Mouse (Mus musculus) heart, adult 2 months (tissue): ENCODE data around the gene Npas1. TPM values are rescaled to one million over a fixed set of nuclear protein-coding genes. Genes with fewer than 3 reads are reported as not detected.

Experiments
- DNase-seq, 2 experiments: peaks; one replicate each; pipeline ENCODE4 v3.0.0; 2021
- H3K27ac ChIP-seq: fragments of 200-600 bp; 2 replicates; pipeline ENCODE4 v1.8.1; 2022
- H3K27me3 ChIP-seq: fragments of 200-500 bp; 2 replicates; pipeline ENCODE4 v1.6.1; 2012; ENCODE audit warnings: mild to moderate bottlenecking, low read length, inconsistent platforms, mixed read lengths; ENCODE audit not compliant: control insufficient read depth, insufficient read depth
- H3K36me3 ChIP-seq: fragments of 200-500 bp; 2 replicates; pipeline ENCODE4 v1.6.1; 2012; ENCODE audit warnings: low read length, inconsistent platforms; ENCODE audit not compliant: control insufficient read depth, insufficient read depth
- H3K4me1 ChIP-seq: fragments of 200-500 bp; 2 replicates; pipeline ENCODE4 v1.6.1; 2011; ENCODE audit warnings: low read length; ENCODE audit not compliant: control insufficient read depth, insufficient read depth
- H3K4me3 ChIP-seq: fragments of 200-600 bp; 2 replicates; pipeline ENCODE4 v1.8.1; 2022
- H3K79me2 ChIP-seq: fragments of 200-500 bp; replicated peaks from 2 replicates; pipeline ENCODE4 v1.6.1; 2012; ENCODE audit warnings: mild to moderate bottlenecking, inconsistent platforms, low read length, moderate library complexity, mixed read lengths; ENCODE audit not compliant: control insufficient read depth, insufficient read depth
- H3K9ac ChIP-seq: fragments of 200-500 bp; 2 replicates; pipeline ENCODE4 v1.6.1; 2012; ENCODE audit warnings: low read depth, mild to moderate bottlenecking, control low read depth, inconsistent platforms, low read length, mixed read lengths
- CTCF ChIP-seq: fragments of 200-600 bp; IDR thresholded peaks from 2 replicates; pipeline ENCODE4 v1.8.1; 2022; ENCODE audit warnings: antibody characterized with exemption, mild to moderate bottlenecking, moderate library complexity
- EP300 ChIP-seq: fragments of 200-500 bp; IDR thresholded peaks from 2 replicates; pipeline ENCODE4 v1.6.1; 2011; ENCODE audit warnings: low read depth, low read length, control low read depth; ENCODE audit not compliant: insufficient read depth
- POLR2A ChIP-seq: fragments of 200-500 bp; IDR thresholded peaks from 2 replicates; pipeline ENCODE4 v1.6.1; 2011; ENCODE audit warnings: mild to moderate bottlenecking, low read depth, low read length, control low read depth; ENCODE audit not compliant: insufficient read depth
- WGBS: fragments of 180-500 bp; shearing (Covaris S2); methylation state at CpG from one replicate; pipeline ENCODE4 v1.1.7; 2018; 5-methylcytosine and 5-hydroxymethylcytosine counted together
- intact Hi-C: fragments of 180-260 bp; cut with DNase I; formaldehyde crosslinking; loops from one replicate; pipeline ENCODE4 v1.15.1; 2025
- polyA plus RNA-seq: library from polyadenylated mRNA; depleted of rRNA; stranded (reverse); fragments of >200 nt; gene quantifications from 2 replicates; pipeline ENCODE4 v1.2.3, GENCODE M21; 2012; rRNA removed
- total RNA-seq, 2 experiments: library from RNA; stranded (reverse); gene quantifications; 2 replicates each; pipeline ENCODE4 v1.2.3; 2021

Npas1 gene
- total and polyA plus RNA-seq, 3 experiments: not detected

- TF ChIP-seq CTCF: no peak
- H3K79me2 ChIP-seq: peaks cover 3% of the 10 kb centered on the region; the same call in 1 of the 2 replicates
- DNase-seq: peak in 1 of 2 experiments; percentile 14
- intact Hi-C loops: no loop called here
- 65% methylated on average over 3 of the region's 3 CpGs for WGBS
- H3K4me3 ChIP-seq: no peak overlapping the region
- H3K27me3 ChIP-seq: no peaks in the 10 kb centered on the region
- peaks cover 9% of the 10 kb centered on the region for H3K4me1 ChIP-seq
- peaks cover 8% of the 10 kb centered on the region; the same call in 1 of the 2 replicates for H3K36me3 ChIP-seq
- no peak overlapping the region for H3K27ac ChIP-seq
- no peak overlapping the region for H3K9ac ChIP-seq
Observed at GRCm38 (mm10) chr7:16415426-16415825, 62.1 kb downstream of the Npas1 start.

- TF ChIP-seq POLR2A (no peak), CTCF (no peak), EP300 (no peak)
- Histone ChIP-seq H3K4me1 (peaks cover 9% of the 10 kb centered on the region), H3K36me3 (peaks cover 6% of the 10 kb centered on the region; the same call in 1 of the 2 replicates), H3K27ac (no peak overlapping the region), H3K9ac (no peak overlapping the region), H3K27me3 (no peaks in the 10 kb centered on the region), H3K79me2 (peaks cover 3% of the 10 kb centered on the region; the same call in 1 of the 2 replicates), H3K4me3 (no peak overlapping the region)
- 73% methylated on average over 2 of the region's 2 CpGs for WGBS
- intact Hi-C loops: no loop called here
- DNase-seq: no peak
Observed at GRCm38 (mm10) chr7:16412930-16413329, 64.6 kb downstream of the Npas1 start.

GRCm38 (mm10) chr7:16412220-16412896 is 65.2 kb downstream of the Npas1 start:
- Histone ChIP-seq H3K27me3 (no peaks in the 10 kb centered on the region), H3K4me1 (peaks cover 9% of the 10 kb centered on the region), H3K4me3 (no peak overlapping the region), H3K36me3 (peaks cover 2% of the 10 kb centered on the region; the same call in 1 of the 2 replicates), H3K27ac (no peak overlapping the region), H3K79me2 (peaks cover 3% of the 10 kb centered on the region; the same call in 1 of the 2 replicates), H3K9ac (no peak overlapping the region)
- 82% methylated on average over 8 of the region's 8 CpGs for whole genome bisulfite sequencing
- TF ChIP-seq EP300 (no peak), CTCF (no peak), POLR2A (no peak)
- intact Hi-C loops: no loop called here
- no peak for DNase-seq

GRCm38 (mm10) chr7:16411100-16411499 is 66.4 kb downstream of the Npas1 start:
- Histone ChIP-seq H3K4me3 (no peak overlapping the region), H3K27ac (no peak overlapping the region), H3K36me3 (peaks cover 3% of the 10 kb centered on the region; the same call in 1 of the 2 replicates), H3K79me2 (peaks cover 3% of the 10 kb centered on the region; the same call in 1 of the 2 replicates), H3K9ac (no peak overlapping the region), H3K4me1 (peaks cover 5% of the 10 kb centered on the region), H3K27me3 (no peaks in the 10 kb centered on the region)
- DNase-seq: no peak
- 84% methylated on average over 5 of the region's 5 CpGs for WGBS
- TF ChIP-seq CTCF (no peak), POLR2A (no peak), EP300 (no peak)
- intact Hi-C loops: no loop called here

- H3K27ac ChIP-seq: peak overlapping the region; percentile 100; the same call in 1 of the 2 replicates
- H3K4me3 ChIP-seq: no peak overlapping the region
- no peak for DNase-seq
- H3K36me3 ChIP-seq: peaks cover 19% of the 10 kb centered on the region
- H3K9ac ChIP-seq: no peak overlapping the region
- H3K79me2 ChIP-seq: peaks cover 3% of the 10 kb centered on the region; the same call in 1 of the 2 replicates
- no peaks in the 10 kb centered on the region for H3K27me3 ChIP-seq
- peaks cover 25% of the 10 kb centered on the region for H3K4me1 ChIP-seq
- intact Hi-C loops: loop anchor here (10.0 kb wide), 1 partner anchor 648 kb away; no protein-coding TSS in a partner anchor
- no peak for TF ChIP-seq EP300
- TF ChIP-seq CTCF: no peak
- no peak for TF ChIP-seq POLR2A
- 87% methylated on average over 3 of the region's 3 CpGs for WGBS
Observed at GRCm38 (mm10) chr7:16406978-16407377, 70.5 kb downstream of the Npas1 start.

Other genes starting within 250 kb of the Npas1 start
- gene C5ar2, start 233.6 kb downstream of the Npas1 start, total RNA-seq: 1 to 10 TPM; 1.4 to 1.6 TPM
- gene C5ar2, start 233.6 kb downstream of the Npas1 start, polyA plus RNA-seq: 1.1 and 1.3 TPM in 2 replicates
- 1 to 10 TPM; 7.9 to 8.1 TPM for gene C5ar1, start 218.2 kb downstream of the Npas1 start, total RNA-seq
- gene C5ar1, start 218.2 kb downstream of the Npas1 start, polyA plus RNA-seq: 10.0 TPM in 2 replicates
- gene Inafm1, start 204.1 kb downstream of the Npas1 start, total RNA-seq: 10 to 100 TPM; 15.4 to 17.4 TPM
- 12.8 and 16.3 TPM in 2 replicates for gene Inafm1, start 204.1 kb downstream of the Npas1 start, polyA plus RNA-seq
- gene Ccdc9, start 190.9 kb downstream of the Npas1 start, total RNA-seq: 10 to 100 TPM; 33.1 to 46.7 TPM
- gene Ccdc9, start 190.9 kb downstream of the Npas1 start, polyA plus RNA-seq: 21.8 and 22.1 TPM in 2 replicates
- 1 to 10 TPM; 2.1 to 3.2 TPM for gene Bbc3, start 169.3 kb downstream of the Npas1 start, total RNA-seq
- 2.4 and 3.3 TPM in 2 replicates for gene Bbc3, start 169.3 kb downstream of the Npas1 start, polyA plus RNA-seq
- 10 to 100 TPM; 33.0 to 36.1 TPM for gene Sae1, start 89.9 kb downstream of the Npas1 start, total RNA-seq
- gene Sae1, start 89.9 kb downstream of the Npas1 start, polyA plus RNA-seq: 23.4 and 45.3 TPM in 2 replicates
- 10 to 100 TPM; 27.7 to 32.4 TPM for gene Zc3h4, start 76.8 kb downstream of the Npas1 start, total RNA-seq
- 17.7 and 17.8 TPM in 2 replicates for gene Zc3h4, start 76.8 kb downstream of the Npas1 start, polyA plus RNA-seq
- gene Tmem160, start 24.9 kb downstream of the Npas1 start, total RNA-seq: 10 to 100 TPM; 82.9 to 88.2 TPM
- gene Tmem160, start 24.9 kb downstream of the Npas1 start, polyA plus RNA-seq: 109 and 140 TPM in 2 replicates
- 10 to 100 TPM; 32.5 to 33.8 TPM for gene Arhgap35, start 137.3 kb upstream of the Npas1 start, total RNA-seq
- gene Arhgap35, start 137.3 kb upstream of the Npas1 start, polyA plus RNA-seq: 15.6 and 22.9 TPM in 2 replicates
- not detected for gene Ceacam15, start 198.0 kb upstream of the Npas1 start, total RNA-seq
- gene Ceacam15, start 198.0 kb upstream of the Npas1 start, polyA plus RNA-seq: 0.14 TPM in 1 of 2 replicates, not detected in the other
- not detected for gene Ceacam9, start 244.2 kb upstream of the Npas1 start, total RNA-seq
- not detected in 2 replicates for gene Ceacam9, start 244.2 kb upstream of the Npas1 start, polyA plus RNA-seq